Mouse (Mus musculus): Measurements from ENCODE around the gene Zfp697. TPM values are rescaled to one million over a fixed set of nuclear protein-coding genes. Genes with fewer than 3 reads are reported as not detected.

Gene Zfp697
- polyA plus RNA-seq, 1 experiment from 2014 or later, result 7.4 TPM

DNA sequence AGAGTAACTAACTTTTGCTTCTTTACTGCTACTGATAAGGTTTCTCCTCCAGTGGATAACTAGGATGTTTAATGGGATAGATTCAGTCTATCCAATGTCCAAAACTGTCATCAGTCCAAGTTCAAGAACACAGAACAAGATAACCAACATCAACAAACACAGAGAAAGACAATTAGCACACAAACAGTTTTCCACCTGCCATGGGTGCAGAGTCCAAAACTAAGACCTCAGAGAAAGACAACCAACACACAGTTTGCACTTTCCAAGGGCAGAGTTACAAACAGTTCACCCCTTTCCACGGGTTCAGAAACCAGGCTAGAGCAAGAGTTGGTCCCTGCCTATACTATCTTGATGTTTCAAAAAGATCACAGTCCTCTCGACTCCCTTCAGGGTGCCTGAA lies 404.3 kb downstream of the Zfp697 start:
- Histone ChIP-seq H3K27me3 (replicated peaks; ENCODE audit: control insufficient read depth, insufficient read depth, low read length) (no peaks in the 10 kb centered on the region), H3K4me3 (ENCODE audit: low read length) (no peak overlapping the region), H3K9me3 (ENCODE audit: control insufficient read depth, low read length) (no peaks in the 10 kb centered on the region), H3K27ac (ENCODE audit: low read length) (no peak overlapping the region), H3K4me2 (ENCODE audit: low read depth, low read length) (no peak overlapping the region), H3K4me1 (ENCODE audit: control insufficient read depth, insufficient read depth, low read length) (0 out of 2 replicates have a peak, but pooled peaks cover 5% of the 10 kb centered on the region), H3K36me3 (ENCODE audit: control insufficient read depth, insufficient read depth, low read length) (no peaks in the 10 kb centered on the region), H3K9ac (ENCODE audit: low read depth, low read length) (no peak overlapping the region)
- 72% methylated on average over 2 of the region's 2 CpGs for WGBS
- ATAC-seq, result no peak

Other genes with a start within 250 kb of the Zfp697 start
- not detected in 2 replicates for gene Adam30, start 221.8 kb upstream of the Zfp697 start, polyA plus RNA-seq (2015; fragmentation: Nextera tagmentation; extraction: Ambion mirVana)
- gene Reg4, start 160.3 kb upstream of the Zfp697 start, polyA plus RNA-seq (2015; fragmentation: Nextera tagmentation; extraction: Ambion mirVana), result 28.4 and 37.9 TPM in 2 replicates
- gene Hmgcs2, start 102.0 kb upstream of the Zfp697 start, polyA plus RNA-seq (2015; fragmentation: Nextera tagmentation; extraction: Ambion mirVana), result 352 and 475 TPM in 2 replicates
- gene Phgdh, start 42.5 kb upstream of the Zfp697 start, polyA plus RNA-seq (2015; fragmentation: Nextera tagmentation; extraction: Ambion mirVana), result 321 and 332 TPM in 2 replicates
- gene Gm4450, start 74.7 kb downstream of the Zfp697 start, polyA plus RNA-seq (2015; fragmentation: Nextera tagmentation; extraction: Ambion mirVana), result not detected in 2 replicates
- not detected in 2 replicates for gene Hsd3b4, start 128.1 kb downstream of the Zfp697 start, polyA plus RNA-seq (2015; fragmentation: Nextera tagmentation; extraction: Ambion mirVana)
- not detected in 2 replicates for gene Gm10681, start 206.3 kb downstream of the Zfp697 start, polyA plus RNA-seq (2015; fragmentation: Nextera tagmentation; extraction: Ambion mirVana)
- not detected in 2 replicates for gene Hsd3b5, start 247.8 kb downstream of the Zfp697 start, polyA plus RNA-seq (2015; fragmentation: Nextera tagmentation; extraction: Ambion mirVana)